Mouse (Mus musculus): ENCODE measurements around the gene Arfgap2.

The Arfgap2 gene

DNA sequence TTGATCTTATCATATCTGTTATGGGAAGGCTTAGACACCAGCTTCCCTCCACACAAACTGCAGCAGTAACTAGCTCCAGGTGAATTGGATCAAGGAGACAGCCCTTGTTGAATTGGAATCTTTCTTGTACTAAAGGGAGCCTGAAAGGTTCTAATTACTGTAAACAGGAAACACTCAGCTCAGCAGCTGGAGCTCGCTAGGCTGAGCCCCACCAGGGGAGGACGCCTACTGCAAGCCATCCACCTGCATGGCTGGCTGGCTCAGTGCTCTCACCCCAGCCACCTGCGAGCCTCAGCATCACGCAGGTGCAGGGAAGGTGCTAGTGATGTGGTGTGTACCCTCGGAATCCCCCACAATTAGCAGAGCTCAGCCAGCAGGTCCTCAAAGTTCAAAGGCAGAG is 43.9 kb downstream of the Arfgap2 start:
- DNase-seq (ENCODE audit: low spot score), result no peak

DNA sequence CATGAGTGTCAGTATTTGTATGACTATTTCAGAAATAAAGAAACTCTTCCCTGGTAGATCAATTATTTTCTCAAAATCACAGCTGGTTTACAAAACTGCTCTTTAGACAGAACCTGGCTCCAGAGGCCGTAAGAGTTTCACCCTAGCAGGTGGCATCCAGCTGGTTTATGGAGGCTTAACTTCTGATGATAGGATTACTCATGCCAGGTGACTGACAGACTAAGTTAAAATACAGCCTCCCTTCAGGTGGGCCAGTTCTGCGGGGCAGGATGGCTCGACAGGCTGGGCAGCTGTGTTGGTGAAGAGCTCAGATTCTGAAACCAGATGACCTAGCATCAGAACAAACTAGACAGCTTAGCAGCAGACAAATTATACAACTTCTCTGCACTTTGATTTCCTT is 44.8 kb downstream of the Arfgap2 start:
- no peak for DNase-seq (ENCODE audit: low spot score)

DNA sequence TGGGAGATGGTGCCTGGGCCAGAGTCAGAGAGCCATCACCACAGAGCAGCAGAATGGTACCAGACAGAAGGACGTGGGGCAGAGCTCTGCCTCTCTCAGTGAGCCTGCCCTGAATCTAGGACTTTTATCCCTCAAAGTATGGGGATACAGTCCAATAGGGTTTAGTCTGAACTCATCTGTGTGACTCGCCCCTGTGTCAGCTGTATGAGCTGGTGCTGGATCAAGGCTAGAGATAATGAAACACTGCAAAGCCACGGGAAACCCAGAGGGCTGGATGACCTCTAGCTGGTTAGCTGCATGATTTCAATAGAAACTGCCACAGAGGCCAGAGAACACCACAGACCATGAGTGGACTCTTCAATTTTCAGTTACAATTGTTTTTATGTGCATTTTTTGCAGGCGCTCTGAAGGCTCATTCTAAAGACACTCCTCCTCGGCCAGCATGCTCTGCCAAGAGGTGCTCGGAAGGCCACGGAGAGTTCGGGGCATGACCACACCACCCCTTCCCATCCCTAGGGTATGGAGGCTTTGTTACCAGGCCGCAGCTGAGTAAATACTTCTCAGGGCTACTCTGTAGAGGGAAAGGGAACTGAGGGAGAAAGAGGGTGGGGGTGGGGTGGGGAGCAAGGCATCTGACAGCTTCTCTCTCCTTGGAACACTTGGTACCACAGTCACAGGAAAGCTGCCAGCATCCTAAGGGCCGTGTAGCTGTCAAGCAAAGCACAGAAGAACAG is 48.0 kb downstream of the Arfgap2 start:
- no peak for DNase-seq (ENCODE audit: low spot score)

- no peak for DNase-seq (ENCODE audit: low spot score)
Observed at GRCm38 (mm10) chr2:91314184-91314583, 49.4 kb downstream of the Arfgap2 start.

DNA sequence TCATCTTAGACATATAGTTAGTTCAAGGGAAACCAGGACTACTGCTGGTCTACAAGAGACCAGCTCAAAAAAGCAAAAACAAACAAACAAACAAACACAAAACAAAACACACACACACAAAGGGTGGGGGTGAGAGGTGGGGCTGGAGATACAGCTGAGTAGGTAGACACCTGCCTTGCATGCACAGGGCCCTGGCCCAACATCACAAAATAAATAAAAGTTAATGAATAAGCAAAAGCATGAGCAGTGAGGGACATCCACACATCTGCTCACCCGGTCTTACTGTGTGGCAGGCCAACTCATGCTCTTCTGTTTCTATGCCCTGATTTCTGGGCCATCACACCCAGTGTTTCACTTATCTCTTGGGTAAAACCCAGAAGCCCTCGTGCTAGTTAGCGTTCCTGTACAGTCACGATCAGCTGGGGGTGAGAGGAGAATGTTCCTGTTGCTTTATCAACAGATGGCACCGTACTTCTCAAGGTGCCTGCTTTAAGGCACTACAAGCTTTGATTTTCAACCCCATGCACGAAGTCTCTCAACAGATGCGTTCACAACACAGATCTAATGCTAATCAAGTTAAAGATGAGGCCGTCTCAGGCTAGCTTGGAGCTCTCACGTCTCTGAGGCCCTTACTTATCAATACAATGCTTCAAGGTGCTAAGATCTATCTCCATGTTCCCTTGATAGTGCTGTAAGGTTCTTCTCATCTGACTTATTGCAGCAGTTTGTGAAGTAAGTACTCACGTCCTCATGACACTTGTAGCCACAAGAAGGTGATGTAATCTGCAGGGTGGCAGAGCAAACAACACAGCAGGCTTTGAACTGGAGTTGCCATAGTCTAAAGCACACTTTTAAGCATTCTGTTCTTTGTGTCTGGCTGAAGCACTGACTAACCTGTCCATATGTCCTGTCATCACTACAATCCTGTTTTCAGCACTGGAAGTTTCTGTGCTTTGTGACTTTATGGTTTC is 56.1 kb downstream of the Arfgap2 start:
- DNase-seq (ENCODE audit: low spot score), result no peak

DNA sequence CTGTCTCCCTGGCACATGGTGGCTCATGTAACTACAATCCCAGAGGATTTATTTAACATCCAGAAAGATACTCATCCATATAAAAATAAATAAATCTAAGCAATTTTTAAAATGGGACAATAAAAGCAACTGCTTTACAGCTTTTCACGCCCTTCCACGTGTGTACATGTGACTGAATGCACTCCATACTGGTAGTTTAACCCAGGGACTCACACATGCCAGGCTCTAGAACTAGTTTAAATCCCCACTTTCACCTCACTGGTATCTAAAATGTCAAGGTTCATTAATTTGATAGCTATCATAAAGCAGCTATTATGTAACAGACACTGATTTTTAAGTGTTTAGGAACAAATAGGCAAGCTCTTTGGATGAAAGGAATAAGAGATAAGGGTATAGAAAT is 57.1 kb downstream of the Arfgap2 start:
- DNase-seq (ENCODE audit: low spot score), result no peak

GRCm38 (mm10) chr2:91322490-91322889 is 57.7 kb downstream of the Arfgap2 start:
- no peak for DNase-seq (ENCODE audit: low spot score)

GRCm38 (mm10) chr2:91324346-91324745 is 59.6 kb downstream of the Arfgap2 start:
- DNase-seq (ENCODE audit: low spot score), result no peak

GRCm38 (mm10) chr2:91324761-91325421 is 60.1 kb downstream of the Arfgap2 start:
- no peak for DNase-seq (ENCODE audit: low spot score)
